Mouse (Mus musculus) liver, embryonic 14.5 days (tissue): Measurements from ENCODE around the gene Cnr2. TPM values are rescaled to one million over a fixed set of nuclear protein-coding genes. Genes with fewer than 3 reads are reported as not detected.

Experiments
- ATAC-seq: fragments of 200-750 bp; cut with Nextera tagmentation; 2 replicates; pipeline ENCODE4 v1.8.0; 2017; ENCODE audit warnings: moderate number of reproducible peaks, mild to moderate bottlenecking, moderate library complexity; ENCODE audit not compliant: insufficient read depth
- DNase-seq, 3 experiments: peaks; one replicate each; pipeline ENCODE4 v3.0.0-alpha.2; 2012 to 2013; ENCODE audit warnings: low read depth in 3 of 3, low spot score in 3 of 3
- H3K27ac ChIP-seq: fragments of 300-500 bp; sonication (generic); 2 replicates; pipeline ENCODE4 v1.5.1; 2014; ENCODE audit warnings: moderate library complexity, mild to moderate bottlenecking, control low read depth, inconsistent platforms
- H3K27me3 ChIP-seq: fragments of 300-500 bp; sonication (generic); 2 replicates; pipeline ENCODE4 v1.6.1; 2014; ENCODE audit warnings: mild to moderate bottlenecking, low read length, moderate library complexity; ENCODE audit not compliant: control insufficient read depth, insufficient read depth
- H3K36me3 ChIP-seq: fragments of 300-500 bp; sonication (generic); replicated peaks from 2 replicates; pipeline ENCODE4 v1.6.1; 2014; ENCODE audit warnings: low read depth; ENCODE audit not compliant: control insufficient read depth, insufficient read depth
- H3K4me1 ChIP-seq, 2 experiments: fragments of 200-500 bp in 1 of 2; fragments of 300-500 bp in 1 of 2; sonication (generic) in 1 of 2; replicated peaks; 2 replicates each; pipeline ENCODE4 v1.6.1; 2012 to 2014; ENCODE audit warnings: antibody characterized with exemption in 1 of 2, inconsistent platforms in 1 of 2, low read length in 1 of 2; ENCODE audit not compliant: control insufficient read depth in 2 of 2, insufficient read depth in 2 of 2
- H3K4me2 ChIP-seq: fragments of 300-500 bp; sonication (generic); 2 replicates; pipeline ENCODE4 v1.6.1; 2014; ENCODE audit warnings: low read depth, mild to moderate bottlenecking, control low read depth, moderate library complexity
- H3K4me3 ChIP-seq, 2 experiments: fragments of 200-500 bp in 1 of 2; fragments of 300-500 bp in 1 of 2; sonication (generic) in 1 of 2; 2 replicates each; pipeline ENCODE4 v1.5.1; 2012 to 2014; ENCODE audit warnings: low read depth in 2 of 2, low read length in 2 of 2, mild to moderate bottlenecking in 2 of 2, control low read depth in 1 of 2, inconsistent platforms in 1 of 2, moderate library complexity in 1 of 2; ENCODE audit not compliant: insufficient read depth in 1 of 2
- H3K9ac ChIP-seq: fragments of 300-500 bp; sonication (generic); replicated peaks from 2 replicates; pipeline ENCODE4 v1.6.1; 2014; ENCODE audit warnings: mild to moderate bottlenecking, control low read depth, moderate library complexity
- H3K9me3 ChIP-seq: fragments of 300-500 bp; sonication (generic); 2 replicates; pipeline ENCODE4 v1.6.1; 2016; ENCODE audit warnings: low read length, mixed read lengths; ENCODE audit not compliant: control insufficient read depth
- CTCF ChIP-seq: IDR thresholded peaks from 2 replicates; pipeline ENCODE4 v1.5.1; 2016; ENCODE audit warnings: antibody characterized with exemption, low read depth, control low read depth
- EP300 ChIP-seq: IDR thresholded peaks from 2 replicates; pipeline ENCODE4 v1.6.1; 2016; ENCODE audit warnings: antibody characterized with exemption, low read depth
- WGBS: fragments of 180-500 bp; shearing (Covaris S2); extraction: QIAGEN DNeasy Blood & Tissue Kit; methylation state at CpG from one replicate; pipeline ENCODE4 v1.1.7; 2014; ENCODE audit not compliant: insufficient replicate concordance; 5-methylcytosine and 5-hydroxymethylcytosine counted together
- polyA plus RNA-seq, 2 experiments: library from polyadenylated mRNA; depleted of rRNA in 1 of 2; stranded (reverse) in 1 of 2; unstranded in 1 of 2; fragments of >200 nt; fragmentation: Nextera tagmentation in 1 of 2; extraction: Ambion mirVana in 1 of 2; gene quantifications; 2 replicates each; pipeline versions ENCODE4 v1.2.1 to v1.2.3; 2012 to 2014

Gene Cnr2
- polyA plus RNA-seq, 2 experiments: 2.1 to 2.5 TPM

GRCm38 (mm10) chr4:135929405-135929804 lies 34.2 kb downstream of the Cnr2 start:
- peaks cover 0 to 11% of the 10 kb centered on the region in 2 experiments; a peak in 2 of 4 replicates for H3K4me1 ChIP-seq
- no peak for ATAC-seq
- no peak overlapping the region for H3K9ac ChIP-seq
- H3K27me3 ChIP-seq: no peaks in the 10 kb centered on the region
- no peak for TF ChIP-seq EP300
- no peak for DNase-seq
- peaks cover 6% of the 10 kb centered on the region for H3K36me3 ChIP-seq
- 79% methylated on average over 5 of the region's 5 CpGs for WGBS
- H3K27ac ChIP-seq: no peak overlapping the region
- H3K4me2 ChIP-seq: no peak overlapping the region
- H3K9me3 ChIP-seq: no peaks in the 10 kb centered on the region
- no peak overlapping the region for H3K4me3 ChIP-seq

- 83% methylated on average over 9 of the region's 9 CpGs for WGBS
- no peak for ATAC-seq
- DNase-seq: no peak
- H3K9ac ChIP-seq: no peak overlapping the region
- no peak overlapping the region for H3K4me2 ChIP-seq
- H3K36me3 ChIP-seq: peaks cover 6% of the 10 kb centered on the region
- no peak overlapping the region for H3K4me3 ChIP-seq
- peaks cover 0 to 15% of the 10 kb centered on the region in 2 experiments; a peak in 2 of 4 replicates for H3K4me1 ChIP-seq
- no peaks in the 10 kb centered on the region for H3K27me3 ChIP-seq
- TF ChIP-seq CTCF: no peak
- no peak for TF ChIP-seq EP300
- no peak overlapping the region for H3K27ac ChIP-seq
- H3K9me3 ChIP-seq: no peaks in the 10 kb centered on the region
Observed at GRCm38 (mm10) chr4:135929828-135930227, 34.6 kb downstream of the Cnr2 start.

- H3K4me1 ChIP-seq: peaks cover 3 to 19% of the 10 kb centered on the region in 2 experiments; a peak in 3 of 4 replicates
- TF ChIP-seq EP300 (no peak), CTCF (no peak)
- no peak overlapping the region for H3K4me3 ChIP-seq
- no peaks in the 10 kb centered on the region for H3K9me3 ChIP-seq
- H3K27me3 ChIP-seq: no peaks in the 10 kb centered on the region
- 87% methylated on average over 8 of the region's 8 CpGs for WGBS
- peaks cover 6% of the 10 kb centered on the region for H3K36me3 ChIP-seq
- H3K4me2 ChIP-seq: no peak overlapping the region
- H3K27ac ChIP-seq: no peak overlapping the region
- H3K9ac ChIP-seq: no peak overlapping the region
- ATAC-seq (no peak), DNase-seq (no peak)
Observed at GRCm38 (mm10) chr4:135930239-135930638, 35.0 kb downstream of the Cnr2 start.

- no peak overlapping the region for H3K4me2 ChIP-seq
- H3K4me1 ChIP-seq: peaks cover 11 to 26% of the 10 kb centered on the region in 2 experiments; a peak in 3 of 4 replicates
- no peak overlapping the region for H3K27ac ChIP-seq
- TF ChIP-seq EP300 (no peak), CTCF (peak; percentile 78)
- H3K9me3 ChIP-seq: no peaks in the 10 kb centered on the region
- no peaks in the 10 kb centered on the region for H3K27me3 ChIP-seq
- no peak overlapping the region for H3K9ac ChIP-seq
- no peak for ATAC-seq
- H3K36me3 ChIP-seq: peaks cover 6% of the 10 kb centered on the region
- no peak for DNase-seq
- H3K4me3 ChIP-seq: no peak overlapping the region
- 63% methylated on average over 5 of the region's 5 CpGs for WGBS
Observed at GRCm38 (mm10) chr4:135931832-135932231, 36.6 kb downstream of the Cnr2 start.

- ATAC-seq: peak; percentile 62; the same call in 1 of the 2 replicates
- peak overlapping the region; percentile 28 for H3K4me2 ChIP-seq
- H3K27ac ChIP-seq: peak overlapping the region; percentile 41
- no peak overlapping the region for H3K9ac ChIP-seq
- no peaks in the 10 kb centered on the region for H3K27me3 ChIP-seq
- peaks cover 8% of the 10 kb centered on the region for H3K36me3 ChIP-seq
- H3K4me1 ChIP-seq: peaks cover 11 to 36% of the 10 kb centered on the region in 2 experiments; a peak in 3 of 4 replicates
- TF ChIP-seq CTCF (no peak), EP300 (peak; percentile 23; the same call in 1 of the 2 replicates)
- H3K9me3 ChIP-seq: no peaks in the 10 kb centered on the region
- no peak for DNase-seq
- WGBS: 13% methylated on average over 12 of the region's 12 CpGs
- no peak overlapping the region for H3K4me3 ChIP-seq
Observed at GRCm38 (mm10) chr4:135934708-135935500, 39.7 kb downstream of the Cnr2 start.
